Mouse (Mus musculus) layer of hippocampus, adult 2 months (tissue): ENCODE results near the gene Nipa1. TPM values are rescaled to one million over a fixed set of nuclear protein-coding genes. Genes with fewer than 3 reads are reported as not detected.

Source experiments
- DNase-seq, 2 experiments: peaks; one replicate each; pipeline ENCODE4 v3.0.0; 2022; ENCODE audit warnings: low spot score in 2 of 2
- H3K27ac ChIP-seq: fragments of 200-600 bp; 2 replicates; pipeline ENCODE4 v1.8.1; 2022
- H3K4me3 ChIP-seq: fragments of 200-600 bp; 2 replicates; pipeline ENCODE4 v1.8.1; 2022; ENCODE audit warnings: mild to moderate bottlenecking
- CTCF ChIP-seq: fragments of 200-600 bp; conservative IDR thresholded peaks from 2 replicates; pipeline ENCODE4 v1.8.1; 2022; ENCODE audit warnings: antibody characterized with exemption, mild to moderate bottlenecking, moderate library complexity
- total RNA-seq, 2 experiments: library from RNA; stranded (reverse); gene quantifications; 2 replicates each; pipeline ENCODE4 v1.2.3; 2021

Nipa1 gene
- total RNA-seq, 2 experiments from 2014 or later, result 56.6 to 59.1 TPM

DNA sequence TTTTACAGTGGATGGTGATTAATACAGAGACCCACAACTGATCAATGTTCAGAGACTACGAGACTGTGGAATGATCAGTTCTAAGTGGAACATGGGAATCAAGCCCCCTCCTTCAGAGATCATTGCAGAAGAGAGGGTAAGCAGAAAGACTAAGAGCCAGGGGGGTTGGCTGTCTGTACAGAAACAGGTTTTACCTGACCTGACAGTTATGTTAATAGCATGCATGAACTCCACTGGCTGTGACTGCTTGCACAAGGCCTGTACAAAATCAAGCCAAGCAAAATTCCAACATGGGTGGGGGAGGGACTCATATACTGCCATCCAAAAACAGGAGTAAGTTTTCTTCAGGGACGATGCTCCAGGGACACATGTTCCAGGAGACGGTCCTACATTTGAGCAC, 28.6 kb downstream of the Nipa1 start:
- Histone ChIP-seq H3K27ac (no peak overlapping the region), H3K4me3 (no peak overlapping the region)
- TF ChIP-seq CTCF, result no peak
- DNase-seq, result no peak

DNA sequence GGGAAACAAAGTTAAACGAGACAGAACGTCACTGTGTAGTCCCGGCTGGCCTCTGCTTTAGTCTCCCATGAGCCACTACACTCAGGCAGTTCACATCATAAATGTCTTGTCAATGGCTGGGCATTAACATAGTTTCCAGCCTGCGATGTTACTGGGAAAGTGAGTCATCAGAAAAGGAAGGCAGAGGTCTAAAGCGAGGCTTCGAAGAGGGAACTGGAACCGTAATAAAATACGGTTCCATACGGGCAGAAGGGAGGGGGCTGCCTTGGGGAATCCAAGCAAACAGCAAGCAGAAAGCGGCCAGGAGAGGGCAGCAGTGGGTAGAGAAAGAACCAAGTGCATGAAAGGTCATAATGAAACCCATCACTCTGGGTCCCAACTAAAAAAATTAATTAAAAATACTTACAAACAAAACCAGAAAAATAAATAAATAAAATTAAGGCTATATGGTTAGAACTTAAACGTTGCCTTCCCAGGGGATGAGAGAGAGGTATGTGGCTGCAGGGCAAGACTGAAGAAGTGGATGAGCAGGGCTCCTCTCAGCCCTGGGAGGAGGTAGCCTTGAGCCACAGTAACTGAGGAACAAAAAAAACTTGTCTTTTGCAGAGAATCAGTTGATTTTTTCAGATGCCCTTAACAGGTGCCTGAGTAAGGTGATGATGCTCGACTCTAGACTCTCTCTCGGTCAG, 33.1 kb downstream of the Nipa1 start:
- Histone ChIP-seq H3K4me3 (peak overlapping the region; percentile 37; the same call in 1 of the 2 replicates), H3K27ac (peak overlapping the region; percentile 56)
- peak; percentile 92 for TF ChIP-seq CTCF
- peak; percentile 72 to 87 for DNase-seq

DNA sequence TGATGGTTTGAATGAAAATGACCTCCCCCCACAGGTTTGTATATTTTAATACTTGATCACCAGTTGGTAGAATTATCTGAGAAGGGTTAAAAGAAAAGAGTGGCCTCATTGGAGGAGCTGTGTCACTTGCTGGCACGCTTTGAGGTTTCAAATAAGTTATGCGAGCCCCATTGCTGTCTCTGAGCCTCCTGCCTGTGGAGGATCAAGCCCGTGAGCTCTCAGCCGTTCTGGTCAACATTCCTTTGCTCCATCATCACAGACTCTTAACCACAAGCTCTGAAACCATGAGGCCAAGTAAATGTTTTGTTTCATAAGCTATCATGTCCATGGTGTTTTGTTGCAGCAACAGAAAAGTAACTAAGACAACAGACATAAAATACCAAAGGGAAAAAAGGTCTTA, 35.0 kb downstream of the Nipa1 start:
- Histone ChIP-seq H3K27ac (no peak overlapping the region), H3K4me3 (no peak overlapping the region)
- DNase-seq, result no peak
- TF ChIP-seq CTCF, result no peak

DNA sequence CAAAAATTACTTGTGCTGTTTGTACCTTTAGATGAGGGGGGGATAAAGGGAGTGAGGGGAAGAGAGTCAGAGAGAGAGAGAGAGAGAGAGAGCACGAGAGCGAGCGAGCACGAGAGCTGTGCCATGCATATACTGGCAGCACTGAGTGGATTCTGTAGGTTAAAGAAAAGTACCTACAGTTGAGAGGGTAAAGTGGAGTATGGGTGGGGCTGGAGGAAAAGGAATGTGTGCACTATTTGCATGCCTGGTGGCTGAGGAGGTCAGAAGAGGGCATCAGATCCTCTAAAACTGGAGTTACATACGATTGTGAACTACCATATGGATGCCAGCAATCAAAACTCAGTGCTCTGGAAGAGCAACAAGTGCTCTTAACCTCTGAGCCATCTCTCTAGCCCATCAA, 36.6 kb downstream of the Nipa1 start:
- DNase-seq, result no peak
- no peak overlapping the region for H3K4me3 ChIP-seq
- no peak for TF ChIP-seq CTCF
- no peak overlapping the region for H3K27ac ChIP-seq

DNA sequence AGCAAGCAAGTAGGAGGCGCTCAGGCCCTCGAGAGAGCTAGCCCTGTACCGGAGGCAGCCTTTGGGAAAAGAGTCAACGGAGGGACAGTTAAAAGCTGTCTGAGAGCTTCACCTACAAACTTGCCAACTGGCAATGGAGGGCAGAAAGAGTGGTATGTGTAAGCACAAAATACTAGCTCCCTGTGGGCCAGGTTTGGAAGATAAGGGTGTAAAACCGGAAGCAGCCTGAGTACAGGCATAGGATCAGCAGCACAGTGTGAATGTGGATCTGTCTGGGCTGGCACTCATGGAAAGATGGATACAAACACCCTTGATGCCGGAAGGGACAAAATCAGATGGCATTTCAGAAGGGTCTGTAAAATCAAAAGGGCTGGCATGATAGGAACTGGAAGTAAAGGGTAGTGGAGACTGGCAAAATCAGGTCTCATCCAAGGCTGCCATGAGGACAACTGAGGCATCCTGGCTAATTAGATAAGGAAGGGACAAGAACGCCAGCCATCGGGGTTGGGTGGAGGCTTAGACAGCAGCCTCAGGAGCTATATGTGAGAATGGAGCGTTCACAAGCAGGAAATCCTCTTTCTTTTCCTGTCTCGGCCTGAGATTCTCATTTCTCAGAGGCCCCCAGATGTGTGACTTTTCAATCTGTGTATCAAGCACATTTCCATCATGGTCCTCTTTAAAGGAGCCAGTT, 37.6 kb downstream of the Nipa1 start:
- H3K27ac ChIP-seq, result no peak overlapping the region
- H3K4me3 ChIP-seq, result no peak overlapping the region
- no peak for TF ChIP-seq CTCF
- DNase-seq, result no peak

DNA sequence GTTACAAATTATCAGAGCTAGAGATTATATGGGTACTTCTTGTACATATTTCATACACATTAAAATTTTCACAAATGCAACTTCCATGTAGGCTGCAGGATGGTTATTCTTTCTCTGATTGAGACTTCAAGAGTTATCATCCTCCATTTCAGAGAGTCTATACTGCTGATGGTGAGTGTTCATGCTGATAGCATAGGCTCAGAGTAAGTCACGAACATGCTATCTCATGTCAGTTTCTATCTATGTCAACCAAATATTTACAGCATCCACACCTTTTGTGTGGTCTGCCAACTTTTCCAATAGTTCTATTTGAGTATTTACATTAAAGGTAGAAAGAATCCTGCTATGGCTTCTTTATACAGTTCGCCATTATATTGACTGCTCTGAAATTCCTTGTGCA, 38.2 kb downstream of the Nipa1 start:
- Histone ChIP-seq H3K27ac (no peak overlapping the region), H3K4me3 (no peak overlapping the region)
- no peak for DNase-seq
- TF ChIP-seq CTCF, result no peak

DNA sequence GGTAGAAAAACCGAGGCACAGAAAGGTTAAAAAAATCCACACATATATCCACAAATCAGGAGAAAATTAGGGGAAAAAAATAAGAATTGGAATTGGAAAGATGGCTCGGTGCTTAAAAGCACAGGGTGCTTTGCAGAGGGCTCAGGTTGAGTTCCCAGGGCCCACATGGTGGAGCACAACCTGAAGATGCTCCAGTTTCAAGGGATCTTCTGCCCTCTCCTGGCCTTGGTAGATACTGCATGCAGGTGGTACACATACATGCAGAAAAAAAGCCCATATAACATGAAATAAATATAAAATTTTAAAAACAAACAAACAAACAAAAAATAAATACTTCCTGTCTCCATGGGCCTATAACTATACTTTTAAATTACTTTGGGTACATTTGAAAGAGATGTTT, 45.3 kb downstream of the Nipa1 start:
- TF ChIP-seq CTCF, result peak; percentile 59
- H3K27ac ChIP-seq, result no peak overlapping the region
- peak in 1 of 2 experiments; percentile 6 for DNase-seq
- no peak overlapping the region for H3K4me3 ChIP-seq

DNA sequence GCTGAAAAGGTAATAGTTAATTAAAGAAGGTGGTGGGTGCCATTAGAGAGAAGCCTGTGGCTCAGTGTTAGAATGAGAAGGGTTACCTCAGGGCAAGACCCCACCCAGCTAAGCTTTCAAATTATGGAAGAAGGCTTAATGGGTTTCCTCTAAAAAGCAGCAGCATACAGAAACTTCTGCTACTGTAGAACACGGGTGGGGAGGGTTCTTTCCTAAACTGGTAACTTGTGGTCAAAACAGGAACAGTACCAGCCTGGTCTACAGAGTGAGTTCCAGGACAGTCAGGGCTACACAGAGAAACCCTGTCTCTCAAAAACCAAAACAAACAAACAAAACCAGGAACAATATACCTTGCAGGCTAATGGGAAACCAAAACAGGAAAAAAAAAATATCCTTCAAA, 50.3 kb downstream of the Nipa1 start:
- peak overlapping the region; percentile 9; the same call in 1 of the 2 replicates for H3K27ac ChIP-seq
- DNase-seq, result no peak
- TF ChIP-seq CTCF, result no peak
- H3K4me3 ChIP-seq, result no peak overlapping the region

DNA sequence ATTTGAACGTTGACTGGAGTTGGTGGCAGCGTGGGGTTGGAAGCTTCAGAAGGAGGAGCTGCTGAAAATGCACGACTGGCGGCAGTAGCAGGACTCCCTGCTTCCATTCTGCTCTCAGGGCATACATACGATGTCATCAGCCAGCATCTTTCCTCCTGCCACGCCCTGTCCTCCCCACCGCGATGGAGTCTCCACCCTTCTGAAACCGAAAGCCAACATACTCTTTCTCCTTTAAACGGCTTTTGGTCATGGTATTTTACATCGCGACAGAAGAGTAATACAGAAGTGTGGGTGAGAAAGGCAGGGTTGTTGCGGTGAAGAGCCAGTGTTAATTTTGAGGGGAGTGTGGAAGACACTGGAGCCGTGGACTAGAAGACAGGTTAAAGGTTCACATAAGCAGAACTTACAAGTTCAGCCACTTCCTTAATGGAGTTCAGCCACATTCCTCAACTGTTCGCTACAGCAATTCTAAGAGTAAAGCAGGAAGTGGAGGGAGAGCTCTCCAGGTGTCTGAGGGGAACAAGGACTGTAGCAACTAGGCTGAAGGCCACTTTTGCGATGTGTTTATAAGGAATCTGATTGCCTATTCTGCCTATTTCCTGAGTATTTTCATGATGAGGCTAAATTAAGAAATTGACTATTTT, 51.4 kb downstream of the Nipa1 start:
- no peak for DNase-seq
- TF ChIP-seq CTCF, result no peak
- Histone ChIP-seq H3K27ac (no peak overlapping the region; the same call in 1 of the 2 replicates), H3K4me3 (peak overlapping the region; percentile 44)

DNA sequence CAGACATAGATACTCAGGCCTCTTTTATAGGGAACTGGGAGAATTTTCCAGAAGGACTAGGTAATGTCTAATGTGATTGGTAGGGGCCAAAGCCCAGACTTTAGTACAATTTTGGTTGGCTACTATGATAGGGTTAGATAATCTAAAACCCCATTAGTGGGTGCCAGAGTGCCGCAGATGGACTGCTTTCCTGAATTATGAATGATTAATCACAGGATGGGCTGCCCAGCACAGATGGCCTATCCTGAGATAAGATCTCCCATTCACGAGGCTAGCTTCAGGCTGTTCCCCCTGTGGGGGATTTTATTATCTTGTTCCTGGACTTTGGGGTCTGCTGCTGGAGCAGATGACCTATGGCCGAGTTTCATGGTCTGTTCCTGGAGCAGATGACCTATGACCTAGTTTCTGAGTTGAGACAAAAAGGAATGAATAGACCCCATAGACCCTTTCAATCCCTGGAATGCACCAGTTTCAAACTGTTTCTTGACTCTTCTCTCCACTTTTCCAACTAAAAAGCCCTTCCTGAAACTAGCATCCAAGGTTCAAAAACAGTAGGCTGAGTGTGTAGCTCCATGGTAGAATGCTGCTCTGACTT, 52.8 kb downstream of the Nipa1 start:
- 0 out of 2 replicates have a peak, but pooled peaks have one; percentile 2 for TF ChIP-seq CTCF
- Histone ChIP-seq H3K4me3 (no peak overlapping the region), H3K27ac (no peak overlapping the region)
- DNase-seq, result no peak

DNA sequence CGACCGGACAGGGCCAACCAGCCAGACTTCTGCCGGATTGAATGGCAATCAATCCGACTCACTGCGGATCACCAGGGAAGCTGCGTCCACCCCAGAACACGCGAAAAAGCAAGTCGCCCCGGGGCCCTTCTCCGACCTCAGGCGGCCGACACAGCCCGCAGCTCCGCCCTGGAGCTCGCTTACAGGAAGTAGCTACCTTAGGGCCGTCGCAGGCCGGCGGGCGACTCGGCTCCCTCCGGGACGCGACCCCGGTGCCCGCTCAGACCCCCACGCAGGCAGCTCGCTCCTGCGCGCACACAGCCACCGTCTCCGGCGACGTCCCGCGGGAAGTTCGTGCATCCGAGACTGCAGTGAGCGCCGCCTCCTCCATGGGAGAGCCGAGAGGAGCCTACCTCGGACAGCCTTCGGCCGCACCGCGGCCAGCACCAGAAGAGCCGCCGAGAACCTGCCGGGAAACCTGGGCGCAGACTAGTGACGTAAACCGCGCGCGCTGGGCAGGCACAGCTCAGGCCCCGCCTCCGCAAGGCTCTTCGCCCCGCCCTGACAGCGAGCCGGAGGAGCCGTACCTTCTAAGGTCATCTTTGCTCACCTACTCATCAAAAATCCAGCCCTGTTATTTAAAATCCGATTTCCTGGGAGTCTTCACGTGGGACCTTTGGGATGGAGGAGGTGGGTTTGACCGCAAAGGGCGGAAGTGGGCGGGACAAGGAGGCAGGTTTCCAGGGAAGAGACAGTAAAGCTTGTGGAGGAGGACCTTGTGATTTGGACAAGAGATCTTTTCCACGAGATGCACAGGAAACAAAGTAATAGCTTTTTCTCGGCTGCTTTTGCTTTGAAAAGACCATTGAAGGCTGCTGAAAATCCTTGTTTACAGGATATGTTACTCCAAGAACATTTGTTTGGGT, 57.5 kb downstream of the Nipa1 start, which contains the start of gene Nipa2:
TSS of gene Nipa2 (minus strand) at position 473 of the 905 bp plus-strand sequence.
- TF ChIP-seq CTCF, result peak; percentile 17; the same call in 1 of the 2 replicates

DNA sequence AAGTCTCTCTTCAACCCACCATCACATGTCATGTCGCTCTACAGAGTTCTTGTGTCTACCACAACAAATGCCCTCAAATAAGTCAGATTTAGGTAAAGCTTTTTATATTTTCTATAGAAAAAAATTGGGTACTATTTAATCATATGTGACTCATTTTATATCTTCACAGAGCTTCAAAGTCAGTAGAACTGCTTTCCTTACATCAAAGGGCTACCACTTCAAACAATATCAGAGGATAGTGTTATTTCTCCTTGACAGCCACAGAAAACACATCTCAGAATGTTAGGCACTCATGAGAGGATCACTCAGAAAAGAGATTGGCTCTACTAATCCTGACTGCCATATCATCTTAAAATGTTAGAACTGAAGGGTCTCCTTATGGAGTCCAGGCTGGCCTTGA, 59.2 kb downstream of the Nipa1 start:
- no peak for TF ChIP-seq CTCF

More for the DNA sequence above, 57.5 kb downstream of the Nipa1 start, which contains the start of gene Nipa2:
- peak within 1 kb of the TSS; percentile 88 for H3K27ac ChIP-seq
- H3K4me3 ChIP-seq, result peak within 1 kb of the TSS; percentile 90
- peak; percentile 90 to 95 for DNase-seq

More for the DNA sequence above, 59.2 kb downstream of the Nipa1 start:
- DNase-seq, result no peak
- no peak overlapping the region for H3K27ac ChIP-seq
- no peak overlapping the region for H3K4me3 ChIP-seq
